Mouse (Mus musculus): ENCODE results near the gene Slc16a11. TPM values are rescaled to one million over a fixed set of nuclear protein-coding genes. Genes with fewer than 3 reads are reported as not detected.
"Not testable (repeated sequence)": the region's sequence is repeated elsewhere in the genome, so short reads cannot be mapped to it uniquely, and the experiment has no call there.

Gene Slc16a11
- polyA plus RNA-seq (2012; fragmentation: generic; extraction: Trizol) = 145 TPM
- long read RNA-seq, experiment 1, transcript Slc16a11-211 (5 exons, 1,754 nt) = major isoform, 9 of 67 reads
- long read RNA-seq, experiment 1, partial matches to known transcripts = 37 of 67 reads
- long read RNA-seq, experiment 1, other reads (novel, unspliced or antisense) = 15 of 67 reads
- long read RNA-seq, experiment 2, transcript Slc16a11-211 (5 exons, 1,754 nt) = major isoform, 71 of 336 reads
- long read RNA-seq, experiment 2, partial matches to known transcripts = 167 of 336 reads
- long read RNA-seq, experiment 2, other reads (novel, unspliced or antisense) = 91 of 336 reads

GRCm38 (mm10) chr11:70212423-70212822, at the start of gene Slc16a11:
Gene Slc16a11, plus strand, starts transcription at chr11:70212752.
- Histone ChIP-seq H3K79me2 (ENCODE audit: control insufficient read depth, insufficient read depth) (peaks cover 42% of the 10 kb centered on the region), H3K27me3 (ENCODE audit: control insufficient read depth, insufficient read depth, insufficient read length) (no peaks in the 10 kb centered on the region), H3K36me3 (ENCODE audit: control insufficient read depth, insufficient read depth) (peaks cover 17% of the 10 kb centered on the region), H3ac (ENCODE audit: control insufficient read depth, insufficient read length, low read depth) (peak within 1 kb of the TSS; percentile 36), H3K4me3 (ENCODE audit: insufficient read depth, poor library complexity, severe bottlenecking) (peak within 1 kb of the TSS; percentile 59), H3K79me3 (ENCODE audit: low read depth) (peaks cover 15% of the 10 kb centered on the region)
- TF ChIP-seq MAX (IDR thresholded peaks at IDR 0.05) (no peak), USF1 (IDR thresholded peaks at IDR 0.05; ENCODE audit: low read depth) (no peak), FOSL1 (IDR thresholded peaks at IDR 0.05; ENCODE audit: insufficient read depth, low read length, poor library complexity, severe bottlenecking) (no peak), CTCF (IDR thresholded peaks at IDR 0.05; ENCODE audit: control insufficient read depth, insufficient read depth, insufficient read length) (no peak), MYOD1 (IDR thresholded peaks at IDR 0.05; ENCODE audit: control insufficient read depth, insufficient read length, low read depth) (no peak)

- H3K4me3 ChIP-seq (ENCODE audit: insufficient read depth, poor library complexity, severe bottlenecking) = no peak overlapping the region
- no peak overlapping the region for H3ac ChIP-seq (ENCODE audit: control insufficient read depth, insufficient read length, low read depth)
- no peaks in the 10 kb centered on the region for H3K27me3 ChIP-seq (ENCODE audit: control insufficient read depth, insufficient read depth, insufficient read length)
- H3K79me2 ChIP-seq (ENCODE audit: control insufficient read depth, insufficient read depth) = no peaks in the 10 kb centered on the region
- H3K36me3 ChIP-seq (ENCODE audit: control insufficient read depth, insufficient read depth) = no peaks in the 10 kb centered on the region
- no peaks in the 10 kb centered on the region for H3K79me3 ChIP-seq (ENCODE audit: low read depth)
- TF ChIP-seq CEBPB (IDR thresholded peaks at IDR 0.05; ENCODE audit: low read depth) (no peak), MYOD1 (IDR thresholded peaks at IDR 0.05; ENCODE audit: control insufficient read depth, insufficient read length, low read depth) (no peak), CTCF (IDR thresholded peaks at IDR 0.05; ENCODE audit: control insufficient read depth, insufficient read depth, insufficient read length) (no peak), MYOG (IDR thresholded peaks at IDR 0.05; ENCODE audit: control insufficient read depth, extremely low read depth, insufficient read length) (no peak), FOSL1 (IDR thresholded peaks at IDR 0.05; ENCODE audit: insufficient read depth, low read length, poor library complexity, severe bottlenecking) (no peak), USF1 (IDR thresholded peaks at IDR 0.05; ENCODE audit: low read depth) (no peak), MAX (IDR thresholded peaks at IDR 0.05) (no peak)
These were observed 46.3 kb upstream of the Slc16a11 start for GRCm38 (mm10) chr11:70165972-70166921.

GRCm38 (mm10) chr11:70168136-70168535, 44.4 kb upstream of the Slc16a11 start:
- Histone ChIP-seq H3K79me2 (ENCODE audit: control insufficient read depth, insufficient read depth) (no peaks in the 10 kb centered on the region), H3ac (ENCODE audit: control insufficient read depth, insufficient read length, low read depth) (no peak overlapping the region), H3K4me3 (ENCODE audit: insufficient read depth, poor library complexity, severe bottlenecking) (no peak overlapping the region), H3K27me3 (ENCODE audit: control insufficient read depth, insufficient read depth, insufficient read length) (no peaks in the 10 kb centered on the region), H3K79me3 (ENCODE audit: low read depth) (no peaks in the 10 kb centered on the region), H3K36me3 (ENCODE audit: control insufficient read depth, insufficient read depth) (no peaks in the 10 kb centered on the region)
- TF ChIP-seq MYOD1 (IDR thresholded peaks at IDR 0.05; ENCODE audit: control insufficient read depth, insufficient read length, low read depth) (no peak), USF1 (IDR thresholded peaks at IDR 0.05; ENCODE audit: low read depth) (no peak), CEBPB (IDR thresholded peaks at IDR 0.05; ENCODE audit: low read depth) (no peak), MYOG (IDR thresholded peaks at IDR 0.05; ENCODE audit: control insufficient read depth, extremely low read depth, insufficient read length) (no peak), MAX (IDR thresholded peaks at IDR 0.05) (no peak), CTCF (IDR thresholded peaks at IDR 0.05; ENCODE audit: control insufficient read depth, insufficient read depth, insufficient read length) (no peak), FOSL1 (IDR thresholded peaks at IDR 0.05; ENCODE audit: insufficient read depth, low read length, poor library complexity, severe bottlenecking) (no peak)

GRCm38 (mm10) chr11:70169471-70169870, 43.1 kb upstream of the Slc16a11 start:
- not testable (repeated sequence) for H3K4me3 ChIP-seq (ENCODE audit: insufficient read depth, poor library complexity, severe bottlenecking); H3K27me3 ChIP-seq (ENCODE audit: control insufficient read depth, insufficient read depth, insufficient read length); H3ac ChIP-seq (ENCODE audit: control insufficient read depth, insufficient read length, low read depth); H3K79me2 ChIP-seq (ENCODE audit: control insufficient read depth, insufficient read depth); H3K36me3 ChIP-seq (ENCODE audit: control insufficient read depth, insufficient read depth); H3K79me3 ChIP-seq (ENCODE audit: low read depth)

GRCm38 (mm10) chr11:70170291-70170690, 42.3 kb upstream of the Slc16a11 start:
- no peaks in the 10 kb centered on the region for H3K79me2 ChIP-seq (ENCODE audit: control insufficient read depth, insufficient read depth)
- no peak overlapping the region for H3K4me3 ChIP-seq (ENCODE audit: insufficient read depth, poor library complexity, severe bottlenecking)
- no peaks in the 10 kb centered on the region for H3K79me3 ChIP-seq (ENCODE audit: low read depth)
- H3K36me3 ChIP-seq (ENCODE audit: control insufficient read depth, insufficient read depth) = no peaks in the 10 kb centered on the region
- no peak overlapping the region for H3ac ChIP-seq (ENCODE audit: control insufficient read depth, insufficient read length, low read depth)
- TF ChIP-seq MYOD1 (IDR thresholded peaks at IDR 0.05; ENCODE audit: control insufficient read depth, insufficient read length, low read depth) (no peak), CEBPB (IDR thresholded peaks at IDR 0.05; ENCODE audit: low read depth) (no peak)
- no peaks in the 10 kb centered on the region for H3K27me3 ChIP-seq (ENCODE audit: control insufficient read depth, insufficient read depth, insufficient read length)

GRCm38 (mm10) chr11:70171181-70171580, 41.4 kb upstream of the Slc16a11 start:
- no peak overlapping the region for H3ac ChIP-seq (ENCODE audit: control insufficient read depth, insufficient read length, low read depth)
- H3K79me3 ChIP-seq (ENCODE audit: low read depth) = no peaks in the 10 kb centered on the region
- TF ChIP-seq USF1 (IDR thresholded peaks at IDR 0.05; ENCODE audit: low read depth) (no peak), CEBPB (IDR thresholded peaks at IDR 0.05; ENCODE audit: low read depth) (no peak), CTCF (IDR thresholded peaks at IDR 0.05; ENCODE audit: control insufficient read depth, insufficient read depth, insufficient read length) (no peak), MYOD1 (IDR thresholded peaks at IDR 0.05; ENCODE audit: control insufficient read depth, insufficient read length, low read depth) (no peak), MAX (IDR thresholded peaks at IDR 0.05) (no peak), MYOG (IDR thresholded peaks at IDR 0.05; ENCODE audit: control insufficient read depth, extremely low read depth, insufficient read length) (no peak), FOSL1 (IDR thresholded peaks at IDR 0.05; ENCODE audit: insufficient read depth, low read length, poor library complexity, severe bottlenecking) (no peak)
- H3K36me3 ChIP-seq (ENCODE audit: control insufficient read depth, insufficient read depth) = no peaks in the 10 kb centered on the region
- H3K79me2 ChIP-seq (ENCODE audit: control insufficient read depth, insufficient read depth) = no peaks in the 10 kb centered on the region
- H3K27me3 ChIP-seq (ENCODE audit: control insufficient read depth, insufficient read depth, insufficient read length) = no peaks in the 10 kb centered on the region
- H3K4me3 ChIP-seq (ENCODE audit: insufficient read depth, poor library complexity, severe bottlenecking) = no peak overlapping the region
